Comparison of ENCODE assay signal across 8 mouse cellular contexts in the genomic region with DNA sequence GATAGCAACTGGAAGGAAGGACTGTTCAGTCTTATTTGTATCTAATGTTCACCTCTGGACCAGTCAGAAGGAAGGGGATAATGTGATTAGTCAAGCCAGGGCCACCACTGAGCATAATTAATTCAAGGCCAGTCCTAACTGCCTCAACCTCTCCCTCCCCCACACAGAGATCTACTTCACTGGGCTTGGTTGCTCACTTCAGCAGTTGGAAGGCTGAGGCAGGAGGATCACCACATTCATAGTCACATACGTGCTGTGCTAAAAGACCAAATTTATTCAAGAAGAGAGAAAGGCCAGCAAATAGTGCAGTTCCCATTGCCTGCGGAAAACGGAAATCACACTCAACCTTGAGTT. TPM values are rescaled to one million over a fixed set of nuclear protein-coding genes. Genes with fewer than 3 reads are reported as not detected.
A peak's percentile ranks its signal among the peaks of the same experiment; 100 is the strongest.
DNase-seq lines count a peak whose midpoint lies in the region; ATAC-seq lines count a peak whose summit lies in the region.

No protein-coding gene starts in this region.

- H3K4me3 ChIP-seq in lung, embryonic 15.5 days: peak overlapping the region; percentile 81
- H3K4me3 ChIP-seq in embryonic facial prominence, embryonic 14.5 days (ENCODE audit: low read depth, low read length): peak overlapping the region; percentile 74
- H3K4me3 ChIP-seq in kidney, embryonic 16.5 days (ENCODE audit: low read length): peak overlapping the region; percentile 74
- peak overlapping the region; percentile 75 for H3K4me3 ChIP-seq in neural tube, embryonic 14.5 days (ENCODE audit: low read depth, low read length)

- H3K36me3 ChIP-seq in lung, embryonic 15.5 days: 0 out of 2 replicates have a peak, but pooled peaks cover 3% of the 10 kb centered on the region
- H3K36me3 ChIP-seq in embryonic facial prominence, embryonic 14.5 days (ENCODE audit: control insufficient read depth, insufficient read depth, low read length): 0 out of 2 replicates have a peak, but pooled peaks cover 7% of the 10 kb centered on the region
- peaks cover 4% of the 10 kb centered on the region; the same call in 1 of the 2 replicates for H3K36me3 ChIP-seq in kidney, embryonic 16.5 days (ENCODE audit: insufficient read depth, low read length)
- H3K36me3 ChIP-seq in neural tube, embryonic 14.5 days (ENCODE audit: control insufficient read depth, insufficient read depth, low read length): peaks cover 8% of the 10 kb centered on the region

- H3K27ac ChIP-seq in lung, embryonic 15.5 days: no peak overlapping the region
- peak overlapping the region; percentile 75 for H3K27ac ChIP-seq in embryonic facial prominence, embryonic 14.5 days (replicated peaks; ENCODE audit: low read depth, low read length)
- peak overlapping the region; percentile 93 for H3K27ac ChIP-seq in kidney, embryonic 16.5 days (ENCODE audit: low read length)
- peak overlapping the region; percentile 78 for H3K27ac ChIP-seq in neural tube, embryonic 14.5 days (ENCODE audit: low read depth, low read length)

- peak overlapping the region; percentile 85 for H3K4me2 ChIP-seq in lung, embryonic 15.5 days
- H3K4me2 ChIP-seq in embryonic facial prominence, embryonic 14.5 days (ENCODE audit: low read depth, low read length): peak overlapping the region; percentile 79
- peak overlapping the region; percentile 76 for H3K4me2 ChIP-seq in kidney, embryonic 16.5 days (replicated peaks; ENCODE audit: low read depth, low read length)
- peak overlapping the region; percentile 77 for H3K4me2 ChIP-seq in neural tube, embryonic 14.5 days (ENCODE audit: low read depth, low read length)

- no peaks in the 10 kb centered on the region for H3K9me3 ChIP-seq in lung, embryonic 15.5 days
- H3K9me3 ChIP-seq in embryonic facial prominence, embryonic 14.5 days (ENCODE audit: control insufficient read depth, low read length): no peaks in the 10 kb centered on the region
- H3K9me3 ChIP-seq in kidney, embryonic 16.5 days (ENCODE audit: low read length): no peaks in the 10 kb centered on the region
- H3K9me3 ChIP-seq in neural tube, embryonic 14.5 days (ENCODE audit: control insufficient read depth, low read length): no peaks in the 10 kb centered on the region

- no peaks in the 10 kb centered on the region for H3K27me3 ChIP-seq in lung, embryonic 15.5 days
- H3K27me3 ChIP-seq in embryonic facial prominence, embryonic 14.5 days (replicated peaks; ENCODE audit: control insufficient read depth, insufficient read depth, low read length): no peaks in the 10 kb centered on the region
- no peaks in the 10 kb centered on the region for H3K27me3 ChIP-seq in kidney, embryonic 16.5 days (ENCODE audit: insufficient read depth, low read length)
- H3K27me3 ChIP-seq in neural tube, embryonic 14.5 days (ENCODE audit: control insufficient read depth, insufficient read depth, low read length): no peaks in the 10 kb centered on the region

- WGBS in lung, embryonic 15.5 days: 12% methylated on average over 3 of the region's 3 CpGs
- WGBS in embryonic facial prominence, embryonic 14.5 days: 29% methylated on average over 3 of the region's 3 CpGs
- 25% methylated on average over 3 of the region's 3 CpGs for WGBS in kidney, embryonic 16.5 days
- WGBS in neural tube, embryonic 14.5 days: 30% methylated on average over 3 of the region's 3 CpGs

- peaks cover 7% of the 10 kb centered on the region for H3K4me1 ChIP-seq in lung, embryonic 15.5 days
- no peaks in the 10 kb centered on the region for H3K4me1 ChIP-seq in embryonic facial prominence, embryonic 14.5 days (ENCODE audit: control insufficient read depth, insufficient read depth, low read length)
- peaks cover 8% of the 10 kb centered on the region for H3K4me1 ChIP-seq in kidney, embryonic 16.5 days (ENCODE audit: insufficient read depth, low read length)
- peaks cover 7% of the 10 kb centered on the region; the same call in 1 of the 2 replicates for H3K4me1 ChIP-seq in neural tube, embryonic 14.5 days (ENCODE audit: control insufficient read depth, insufficient read depth, low read length)

- DNase-seq in lung, adult 18-20 months: no peak
- no peak for DNase-seq in embryonic facial prominence, embryonic 14.5 days (ENCODE audit: low spot score)
- DNase-seq in cerebellum, adult 11-12 months: no peak
- no peak for DNase-seq in c-Kit-positive CD71-positive TER-119-positive erythroid progenitor cells, embryonic 14.5 days (ENCODE audit: low spot score)
- DNase-seq in spleen, postnatal 10 days (ENCODE audit: low spot score in 2 of 2): no peak

- peak overlapping the region; percentile 84; the same call in 1 of the 2 replicates for H3K9ac ChIP-seq in lung, embryonic 15.5 days
- peak overlapping the region; percentile 87 for H3K9ac ChIP-seq in embryonic facial prominence, embryonic 14.5 days (ENCODE audit: low read depth, low read length)
- peak overlapping the region; percentile 85 for H3K9ac ChIP-seq in kidney, embryonic 16.5 days (replicated peaks; ENCODE audit: low read length)
- peak overlapping the region; percentile 78 for H3K9ac ChIP-seq in neural tube, embryonic 14.5 days (replicated peaks; ENCODE audit: low read depth, low read length)

- ATAC-seq in lung, embryonic 15.5 days (ENCODE audit: borderline replicate concordance, extremely low read depth, low FRiP score, low TSS enrichment): no peak
- ATAC-seq in embryonic facial prominence, embryonic 14.5 days (ENCODE audit: low read depth): no peak
- ATAC-seq in kidney, embryonic 16.5 days (ENCODE audit: low FRiP score, low TSS enrichment): peak; percentile 16; the same call in 1 of the 2 replicates
- peak; percentile 32; the same call in 1 of the 2 replicates for ATAC-seq in neural tube, embryonic 14.5 days (ENCODE audit: low read depth)

RNA-seq across cellular contexts. Expression of a gene that starts 0.5 kb away (rescaled TPM):
- 4.6 and 5.4 TPM in 2 replicates for polyA plus RNA-seq in lung, embryonic 15.5 days (2015; fragmentation: Nextera tagmentation; extraction: Ambion mirVana)
- polyA plus RNA-seq in embryonic facial prominence, embryonic 14.5 days (2014; fragmentation: Nextera tagmentation; extraction: Ambion mirVana): 7.0 and 7.3 TPM in 2 replicates
- 8.6 and 8.7 TPM in 2 replicates for polyA plus RNA-seq in kidney, embryonic 16.5 days (2015; fragmentation: Nextera tagmentation; extraction: Ambion mirVana)
- polyA plus RNA-seq in neural tube, embryonic 14.5 days (2014; fragmentation: Nextera tagmentation; extraction: Ambion mirVana): 16.3 and 19.8 TPM in 2 replicates

RNA-seq across cellular contexts. Expression of a gene that starts 48.8 kb away (rescaled TPM):
- polyA plus RNA-seq in lung, embryonic 15.5 days (2015; fragmentation: Nextera tagmentation; extraction: Ambion mirVana): 0.35 and 0.46 TPM in 2 replicates
- polyA plus RNA-seq in embryonic facial prominence, embryonic 14.5 days (2014; fragmentation: Nextera tagmentation; extraction: Ambion mirVana): 0.50 and 0.83 TPM in 2 replicates
- polyA plus RNA-seq in kidney, embryonic 16.5 days (2015; fragmentation: Nextera tagmentation; extraction: Ambion mirVana): 0.20 and 0.22 TPM in 2 replicates
- not detected in 2 replicates for polyA plus RNA-seq in neural tube, embryonic 14.5 days (2014; fragmentation: Nextera tagmentation; extraction: Ambion mirVana)

Comparison
In these comparisons a context has a peak if more than half of its experiments do, and no peak if none do; other contexts are left out.
1. ATAC-seq: peak in kidney, embryonic 16.5 days (single experiment) and neural tube, embryonic 14.5 days (single experiment); none in lung, embryonic 15.5 days (single experiment) and embryonic facial prominence, embryonic 14.5 days (single experiment).
2. Peak in every context shown above with its lines, with median percentiles within 50 percentile points of each other: H3K4me2 ChIP-seq, H3K4me3 ChIP-seq and H3K9ac ChIP-seq.